ENCODE assay signal across 17 mouse cellular contexts in genomic region chr1:58072416-58072815, GRCm38 (mm10). TPM values are rescaled to one million over a fixed set of nuclear protein-coding genes. Genes with fewer than 3 reads are reported as not detected.
"Had no signal": no experiment of that assay in that cellular context is flagged by ENCODE, and none has a peak within 500 bp of the region (broad histone marks: within the 10 kb centered on the region; RNA-seq: fewer than 3 reads in every experiment).

No protein-coding gene starts in this region.

- H3K4me3 ChIP-seq: limb, embryonic 12.5 days; limb, embryonic 15.5 days; liver, embryonic 12.5 days; liver, embryonic 15.5 days; megakaryocyte, embryonic 14.5 days; midbrain, embryonic 10.5 days; midbrain, embryonic 15.5 days; neural tube, embryonic 12.5 days; neural tube, embryonic 15.5 days had no signal

- H3K27me3 ChIP-seq: limb, embryonic 12.5 days; limb, embryonic 15.5 days; liver, embryonic 12.5 days; liver, embryonic 15.5 days; midbrain, embryonic 15.5 days; neural tube, embryonic 12.5 days; neural tube, embryonic 15.5 days had no signal

- H3K4me2 ChIP-seq: limb, embryonic 12.5 days; limb, embryonic 15.5 days; liver, embryonic 12.5 days; liver, embryonic 15.5 days; midbrain, embryonic 15.5 days; neural tube, embryonic 12.5 days; neural tube, embryonic 15.5 days had no signal

- H3K9me3 ChIP-seq: limb, embryonic 12.5 days; limb, embryonic 15.5 days; liver, embryonic 12.5 days; liver, embryonic 15.5 days; megakaryocyte, embryonic 14.5 days; midbrain, embryonic 10.5 days; midbrain, embryonic 15.5 days; neural tube, embryonic 12.5 days; neural tube, embryonic 15.5 days had no signal

- H3K27ac ChIP-seq: limb, embryonic 12.5 days; limb, embryonic 15.5 days; liver, embryonic 12.5 days; liver, embryonic 15.5 days; midbrain, embryonic 10.5 days; midbrain, embryonic 15.5 days; neural tube, embryonic 12.5 days; neural tube, embryonic 15.5 days had no signal

- H3K36me3 ChIP-seq: limb, embryonic 12.5 days; limb, embryonic 15.5 days; liver, embryonic 12.5 days; liver, embryonic 15.5 days; midbrain, embryonic 10.5 days; midbrain, embryonic 15.5 days; neural tube, embryonic 12.5 days; neural tube, embryonic 15.5 days had no signal

- H3K9ac ChIP-seq: limb, embryonic 12.5 days; limb, embryonic 15.5 days; liver, embryonic 12.5 days; liver, embryonic 15.5 days; midbrain, embryonic 15.5 days; neural tube, embryonic 12.5 days; neural tube, embryonic 15.5 days had no signal

- DNase-seq: kidney, adult 8-10 months; kidney, postnatal 14 days; kidney, postnatal 4 days; left cerebral cortex, postnatal 4 days; lung, adult 2 months; thymus, adult 18-20 months; thymus, postnatal 36 days had no signal

- H3K4me1 ChIP-seq: limb, embryonic 12.5 days; limb, embryonic 15.5 days; liver, embryonic 12.5 days; liver, embryonic 15.5 days; megakaryocyte, embryonic 14.5 days; midbrain, embryonic 15.5 days; neural tube, embryonic 12.5 days; neural tube, embryonic 15.5 days had no signal

- ATAC-seq: intestine, postnatal 0 days; liver, embryonic 12.5 days; midbrain, embryonic 15.5 days had no signal

RNA-seq across cellular contexts. Expression of gene Aox3, which starts 40.5 kb away (rescaled TPM):
- polyA plus RNA-seq: liver, embryonic 12.5 days had no signal
